Mouse (Mus musculus): Measurements from ENCODE around the gene Rasa3. TPM values are rescaled to one million over a fixed set of nuclear protein-coding genes. Genes with fewer than 3 reads are reported as not detected.

Rasa3 gene
- total RNA-seq, 2 experiments from 2014 or later, result 8.4 to 9.4 TPM

GRCm38 (mm10) chr8:13685674-13686314, 8.4 kb upstream of the Rasa3 start:
- DNase-seq, result no peak

DNA sequence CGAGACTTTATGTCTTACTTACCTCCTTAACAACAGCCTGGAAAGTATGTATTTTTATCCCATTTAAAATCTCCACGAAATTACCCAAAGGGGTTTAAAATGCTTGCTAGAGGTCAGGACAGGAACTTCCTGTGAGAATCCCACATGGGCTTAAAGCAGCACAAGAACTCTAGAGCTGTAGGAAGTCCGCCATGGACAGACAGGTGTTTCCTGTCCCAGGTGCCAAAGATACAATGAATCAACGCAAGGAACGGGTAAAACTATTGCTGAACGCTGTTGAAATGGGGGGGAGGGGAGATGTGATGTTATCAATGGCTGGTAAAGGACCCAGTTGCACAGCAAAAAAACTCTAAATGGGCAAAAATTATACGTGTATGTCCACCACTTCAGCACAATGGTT, 6.7 kb upstream of the Rasa3 start:
- no peak for DNase-seq

DNA sequence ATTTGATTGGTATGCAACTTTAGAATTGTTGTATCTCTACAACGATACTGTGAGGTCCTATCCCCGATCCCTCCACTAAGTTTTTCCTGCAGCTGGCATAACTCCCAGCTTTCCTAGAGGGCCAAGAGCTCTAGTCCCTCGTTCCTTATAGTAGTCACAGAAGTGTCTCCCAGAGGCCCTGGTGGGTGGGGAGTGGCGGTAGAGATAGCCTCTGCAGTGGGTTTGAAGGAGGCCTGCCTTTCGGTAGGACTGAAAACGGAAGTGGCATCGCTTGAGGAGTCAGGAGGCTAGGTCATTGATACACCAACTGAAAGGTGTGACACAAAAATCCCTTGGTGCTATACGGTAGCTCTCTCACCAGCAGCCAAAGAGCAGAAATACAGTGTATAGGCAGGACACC, 779 bp upstream of the Rasa3 start:
- DNase-seq, result no peak

GRCm38 (mm10) chr8:13676701-13677412, 546 bp downstream of the Rasa3 start:
- peak; percentile 73 for DNase-seq

DNA sequence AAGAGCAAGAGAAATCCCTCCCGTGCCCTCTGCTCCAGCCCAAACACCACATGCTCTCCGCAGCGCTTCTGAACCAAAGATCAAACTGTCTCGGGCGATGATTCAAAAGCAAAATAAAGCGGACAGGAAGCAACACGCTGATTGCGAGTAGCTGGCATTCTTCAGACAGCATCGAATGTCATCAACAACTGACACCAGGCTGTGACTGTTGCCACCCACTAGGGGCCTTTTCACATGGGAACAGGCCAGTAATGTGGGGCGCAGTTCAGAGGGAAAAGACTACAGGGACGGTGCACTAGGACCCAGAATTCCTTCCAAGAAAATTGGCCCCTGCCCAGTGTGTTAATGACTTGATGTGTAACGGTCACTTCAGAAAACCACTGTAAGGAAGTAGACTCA, 1.1 kb downstream of the Rasa3 start:
- peak; percentile 66 for DNase-seq

GRCm38 (mm10) chr8:13675524-13675923, 1.9 kb downstream of the Rasa3 start:
- DNase-seq, result no peak

DNA sequence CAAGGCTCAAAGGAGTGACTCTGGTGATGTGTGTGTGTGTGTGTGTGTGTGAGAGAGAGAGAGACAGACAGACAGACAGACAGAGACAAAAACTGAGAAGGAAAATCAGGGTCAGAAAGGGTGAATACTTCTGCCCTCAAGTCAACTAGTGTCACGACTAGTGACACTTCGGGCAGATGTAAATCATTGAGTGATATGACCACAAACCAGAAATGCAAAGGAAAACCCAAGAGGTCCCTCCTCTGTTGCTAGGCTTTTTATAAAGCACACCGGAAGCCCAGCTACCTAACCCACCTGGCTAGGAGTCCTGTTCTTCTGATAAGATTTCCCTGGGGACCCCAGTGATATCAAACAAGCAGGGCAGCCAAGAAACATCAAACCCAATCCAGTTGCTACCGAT, 2.3 kb downstream of the Rasa3 start:
- no peak for DNase-seq

DNA sequence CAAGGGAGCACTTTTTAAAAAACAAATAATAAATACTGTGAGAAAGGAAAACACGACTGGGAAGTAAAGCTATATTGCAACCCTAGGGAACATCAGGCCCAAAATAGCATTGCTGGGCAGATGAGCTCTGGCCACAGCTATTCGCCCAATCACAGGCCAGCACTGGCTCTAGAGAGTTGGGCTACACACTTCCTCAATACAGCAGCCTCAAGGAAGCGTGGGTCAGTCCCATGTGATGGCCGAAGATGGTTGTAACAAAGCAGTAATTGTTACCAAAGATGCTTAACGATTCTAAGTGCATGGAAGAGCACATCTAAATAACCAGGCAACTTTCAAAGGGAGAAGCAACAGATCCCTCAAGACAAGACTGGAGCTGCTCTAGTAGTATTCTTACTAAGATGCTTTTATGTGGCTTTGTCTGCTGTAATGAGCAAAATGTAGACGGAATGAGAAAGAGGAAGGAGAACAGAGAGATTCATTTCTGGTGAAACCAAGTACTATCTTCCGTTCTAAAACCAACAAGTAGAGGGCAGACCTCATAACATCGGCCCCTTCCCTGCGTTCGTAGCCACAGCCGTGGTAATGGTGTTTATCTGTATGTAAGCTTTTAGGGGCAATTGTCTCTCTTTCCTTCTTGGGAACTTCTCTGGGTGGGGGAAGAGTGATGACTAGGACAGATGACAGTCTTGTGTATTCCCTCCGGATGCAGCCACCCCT, 3.0 kb downstream of the Rasa3 start:
- DNase-seq, result peak; percentile 74

DNA sequence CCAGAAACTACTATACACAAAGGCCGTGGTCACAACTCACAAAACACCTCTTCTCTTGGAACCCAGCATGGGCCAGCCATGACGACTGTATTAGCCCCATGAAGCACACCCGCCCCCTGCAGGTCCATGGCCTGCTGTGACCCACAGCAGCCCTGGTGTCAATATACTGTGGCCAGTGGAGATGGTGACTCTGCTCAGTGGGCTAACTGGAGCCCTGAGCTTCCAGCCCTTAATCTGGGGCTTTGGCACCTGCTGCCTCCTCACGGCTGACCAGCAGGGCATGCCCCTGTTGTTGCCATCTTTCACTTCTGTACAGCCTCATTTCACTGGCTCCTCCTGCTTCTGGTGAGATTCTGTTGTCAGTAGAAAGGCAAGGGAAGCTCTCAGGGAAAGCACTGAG, 4.2 kb downstream of the Rasa3 start:
- peak; percentile 55 for DNase-seq

DNA sequence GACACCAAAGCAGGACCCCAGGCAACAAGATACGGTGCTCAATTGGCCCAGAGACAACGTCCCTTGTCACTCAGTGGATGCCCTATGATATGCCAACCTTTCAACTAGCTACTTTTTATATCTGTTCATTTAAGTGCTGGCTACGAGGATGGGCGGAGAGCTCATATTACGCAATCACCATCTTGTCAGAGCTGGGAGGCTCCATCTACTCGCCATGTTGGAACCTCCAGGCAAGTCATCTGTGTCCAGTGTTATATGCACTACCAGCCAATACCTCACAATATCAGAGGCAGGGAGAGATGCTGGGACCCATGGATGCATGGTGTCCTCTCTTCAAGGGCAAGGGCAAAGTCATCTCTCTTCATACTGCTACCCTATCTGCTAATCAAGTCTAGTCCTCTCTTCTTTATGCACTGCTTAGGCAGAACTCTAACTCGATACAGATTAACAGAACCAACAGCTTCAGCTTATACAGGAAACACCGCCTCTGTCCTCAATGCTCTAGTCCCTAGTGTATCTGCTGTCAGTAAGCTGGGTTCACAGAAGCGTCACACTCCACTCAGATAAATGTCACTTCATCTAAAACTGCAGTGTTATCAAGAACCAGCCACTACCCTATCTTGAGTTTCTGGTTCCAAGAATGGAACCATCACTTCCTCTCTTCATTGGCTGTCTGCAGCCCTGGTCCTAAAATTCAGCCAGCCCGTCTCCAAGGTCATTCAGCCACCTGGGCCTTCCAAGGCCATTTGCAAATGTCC, 6.0 kb downstream of the Rasa3 start:
- DNase-seq, result no peak

DNA sequence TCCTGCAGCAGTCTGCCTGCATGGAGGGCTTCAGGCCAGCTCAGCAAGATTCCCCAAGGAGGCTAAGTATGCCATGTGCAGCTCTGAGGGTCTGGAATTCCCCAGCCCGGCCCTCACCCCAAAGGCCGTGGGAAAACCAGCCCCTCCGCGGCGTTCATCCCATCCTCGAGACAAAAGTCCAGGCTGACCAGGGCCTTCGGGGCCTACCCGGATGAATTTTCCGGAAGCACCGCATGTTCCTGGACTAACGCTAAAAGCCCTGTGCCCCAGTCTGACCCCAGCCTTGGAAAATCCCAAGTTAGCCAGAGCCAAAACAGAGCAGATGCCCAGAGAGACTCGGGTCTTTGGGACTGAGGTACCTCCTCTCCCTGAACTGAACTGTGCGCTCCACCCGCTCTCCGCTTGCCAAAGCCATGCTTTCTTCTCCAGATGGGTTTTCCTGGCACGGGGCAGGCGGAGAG, 7.4 kb downstream of the Rasa3 start:
- DNase-seq, result peak; percentile 70

- peak; percentile 82 for DNase-seq
These were observed 9.0 kb downstream of the Rasa3 start for GRCm38 (mm10) chr8:13668367-13668766.

DNA sequence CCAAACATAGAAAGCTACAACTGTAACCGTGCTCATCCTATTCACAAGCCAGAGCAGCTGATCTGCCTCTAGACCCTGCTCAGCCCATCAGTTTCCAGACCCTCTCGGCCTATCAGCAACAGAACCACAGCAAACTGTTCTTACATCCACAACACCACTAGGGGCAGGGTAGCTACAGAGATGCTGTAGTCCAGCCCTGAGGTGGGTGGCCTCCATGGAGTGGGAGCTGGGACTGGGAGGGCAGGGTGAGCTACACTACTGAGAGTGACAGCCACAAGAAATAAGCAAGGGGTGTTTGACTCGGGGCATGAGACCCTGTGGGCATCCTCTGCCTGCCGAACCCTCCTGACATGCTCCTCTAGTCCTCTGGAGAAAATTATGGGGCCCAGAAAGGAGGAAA, 9.5 kb downstream of the Rasa3 start:
- peak; percentile 40 for DNase-seq

- DNase-seq, result no peak
These were observed 11.5 kb downstream of the Rasa3 start for GRCm38 (mm10) chr8:13665944-13666343.

DNA sequence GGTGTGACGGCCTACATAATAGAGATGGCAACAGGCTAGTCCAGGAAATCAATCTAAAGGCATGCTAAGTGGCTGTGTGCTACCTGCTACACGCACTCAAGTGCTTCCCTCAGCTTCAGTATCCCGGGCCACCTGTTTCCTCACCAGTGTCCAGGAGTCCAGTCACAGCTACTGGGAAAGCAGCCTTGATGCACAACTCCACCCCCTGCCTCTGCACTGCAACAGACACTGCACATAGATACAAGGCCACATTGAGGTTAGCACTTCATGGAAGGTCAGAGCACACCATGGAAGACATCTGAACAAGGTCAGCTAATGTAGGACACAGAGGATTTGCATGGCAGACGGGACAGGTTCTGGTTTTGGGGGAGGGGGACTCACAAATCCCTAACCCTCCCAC, 11.9 kb downstream of the Rasa3 start:
- no peak for DNase-seq

DNA sequence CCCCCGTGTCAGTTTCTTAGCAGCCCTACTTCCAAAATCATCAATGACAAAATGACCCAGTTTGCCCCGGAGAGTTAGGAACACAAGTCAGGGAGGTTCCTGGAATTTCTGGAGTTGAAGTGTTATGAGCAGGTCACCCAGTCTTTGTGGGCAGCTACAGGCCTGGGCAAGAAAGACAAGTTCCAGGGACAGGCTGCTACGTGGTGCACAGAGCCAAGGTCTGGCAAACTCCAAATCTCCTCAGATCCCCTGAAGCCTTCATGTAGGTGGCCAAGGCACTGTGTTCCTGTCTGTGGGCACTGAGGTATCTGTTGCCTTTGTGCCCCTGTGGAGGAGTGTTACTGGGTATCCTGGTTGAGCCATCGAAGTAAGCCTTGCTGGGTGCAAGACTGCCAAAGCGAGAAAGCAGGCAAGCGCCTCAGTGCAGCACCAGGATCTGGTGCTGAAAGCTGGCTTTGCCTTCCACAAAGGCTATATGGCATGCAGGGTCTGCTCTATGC, 12.6 kb downstream of the Rasa3 start:
- DNase-seq, result no peak

DNA sequence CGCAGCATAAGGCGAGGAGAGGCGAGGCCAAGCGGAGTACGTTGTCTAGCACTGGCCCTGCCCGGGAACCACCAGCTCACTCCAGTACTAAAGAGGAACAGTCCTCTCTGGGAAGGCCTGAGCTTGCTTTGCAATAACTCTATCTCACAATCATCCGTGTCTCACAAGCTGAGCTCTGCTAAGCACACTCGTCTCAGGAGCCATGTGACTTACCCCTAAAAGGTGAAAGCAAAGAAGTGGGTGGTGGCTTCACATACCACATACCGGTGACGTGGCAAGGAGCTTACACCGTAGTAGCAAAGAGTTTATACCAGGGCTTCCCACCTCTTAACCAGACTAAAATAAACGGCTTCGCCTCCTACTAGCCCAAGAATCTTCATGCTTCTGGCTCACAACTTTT, 17.1 kb downstream of the Rasa3 start:
- DNase-seq, result no peak

DNA sequence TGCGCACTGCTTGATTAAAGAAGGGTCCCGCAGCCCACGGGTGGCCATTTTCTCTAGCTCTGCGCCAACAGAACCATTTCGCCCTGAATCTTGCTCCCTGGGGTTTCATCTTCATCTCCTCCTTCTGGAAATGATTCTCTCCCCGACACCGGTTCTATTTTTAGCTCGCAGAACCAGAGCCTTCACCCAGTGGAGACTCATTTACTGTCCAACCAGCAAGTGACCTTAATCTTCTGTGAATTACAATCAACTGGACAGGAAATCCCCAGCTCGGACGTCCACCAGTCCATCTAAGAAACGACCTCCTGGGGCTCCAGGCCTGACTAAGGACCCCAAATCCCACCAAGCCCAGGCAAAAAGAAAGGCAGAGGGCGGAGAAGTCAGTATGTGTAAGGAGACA, 19.9 kb downstream of the Rasa3 start:
- no peak for DNase-seq

- no peak for DNase-seq
These were observed 22.4 kb downstream of the Rasa3 start for GRCm38 (mm10) chr8:13655033-13655351.

GRCm38 (mm10) chr8:13654350-13655032, 22.9 kb downstream of the Rasa3 start:
- DNase-seq, result no peak

GRCm38 (mm10) chr8:13650541-13651191, 26.7 kb downstream of the Rasa3 start:
- no peak for DNase-seq

All from gastrocnemius, postnatal 25 days (tissue).